Mouse (Mus musculus) olfactory bulb, adult 2 months (tissue): ENCODE data around the gene Mis12. TPM values are rescaled to one million over a fixed set of nuclear protein-coding genes. Genes with fewer than 3 reads are reported as not detected.

Experiments
- H3K27ac ChIP-seq: fragments of 200-500 bp; 2 replicates; pipeline ENCODE4 v1.5.1; 2012; ENCODE audit warnings: low read depth, low read length; ENCODE audit not compliant: insufficient read depth
- H3K4me1 ChIP-seq: fragments of 200-500 bp; 2 replicates; pipeline ENCODE4 v1.6.1; 2012; ENCODE audit warnings: low read length; ENCODE audit not compliant: control insufficient read depth, insufficient read depth
- H3K4me3 ChIP-seq: fragments of 200-500 bp; 2 replicates; pipeline ENCODE4 v1.5.1; 2012; ENCODE audit warnings: mild to moderate bottlenecking, low read depth, low read length, moderate library complexity; ENCODE audit not compliant: insufficient read depth
- CTCF ChIP-seq: fragments of 200-500 bp; IDR thresholded peaks from 2 replicates; pipeline ENCODE4 v1.5.1; 2012; ENCODE audit warnings: low read depth, mild to moderate bottlenecking, low read length, moderate library complexity; ENCODE audit not compliant: insufficient read depth
- POLR2A ChIP-seq: fragments of 200-500 bp; IDR thresholded peaks from 2 replicates; pipeline ENCODE4 v1.6.1; 2012; ENCODE audit warnings: mild to moderate bottlenecking, low read depth, low read length, moderate library complexity; ENCODE audit not compliant: insufficient read depth
- WGBS: fragments of 180-500 bp; shearing (Covaris S2); methylation state at CpG from one replicate; pipeline ENCODE4 v1.1.7; 2018; 5-methylcytosine and 5-hydroxymethylcytosine counted together
- polyA plus RNA-seq: library from polyadenylated mRNA; stranded (reverse); fragments of >200 nt; gene quantifications from 2 replicates; pipeline ENCODE4 v1.2.4, GENCODE M21; 2012; ENCODE audit warnings: low replicate concordance; ENCODE audit not compliant: missing spikeins, insufficient read depth, insufficient read length

The Mis12 gene
- polyA plus RNA-seq, 1 experiment, result not detected

GRCm38 (mm10) chr11:71007831-71008230, 11.6 kb upstream of the Mis12 start:
- Histone ChIP-seq H3K4me1 (0 out of 2 replicates have a peak, but pooled peaks cover 3% of the 10 kb centered on the region), H3K27ac (no peak overlapping the region), H3K4me3 (no peak overlapping the region)
- WGBS, result 92% methylated on average over 7 of the region's 7 CpGs
- no peak for TF ChIP-seq POLR2A
- TF ChIP-seq CTCF, result no peak

- no peak overlapping the region for H3K27ac ChIP-seq
- no peak overlapping the region for H3K4me3 ChIP-seq
- TF ChIP-seq POLR2A, result no peak
- TF ChIP-seq CTCF, result no peak
- 89% methylated on average over 3 of the region's 3 CpGs for WGBS
- H3K4me1 ChIP-seq, result 0 out of 2 replicates have a peak, but pooled peaks cover 3% of the 10 kb centered on the region
Observed at GRCm38 (mm10) chr11:71008321-71008720, 11.1 kb upstream of the Mis12 start.

GRCm38 (mm10) chr11:71012743-71013142, 6.7 kb upstream of the Mis12 start:
- H3K4me3 ChIP-seq, result no peak overlapping the region
- WGBS, result 97% methylated on average over 7 of the region's 7 CpGs
- no peak overlapping the region for H3K27ac ChIP-seq
- TF ChIP-seq POLR2A, result no peak
- no peak for TF ChIP-seq CTCF
- no peaks in the 10 kb centered on the region for H3K4me1 ChIP-seq

- H3K4me1 ChIP-seq, result no peaks in the 10 kb centered on the region
- TF ChIP-seq CTCF (no peak), POLR2A (no peak)
- H3K27ac ChIP-seq, result no peak overlapping the region
- WGBS, result 75% methylated on average over 1 of the region's 1 CpGs
- no peak overlapping the region for H3K4me3 ChIP-seq
Observed at GRCm38 (mm10) chr11:71017051-71017450, 2.4 kb upstream of the Mis12 start.

GRCm38 (mm10) chr11:71018416-71019200, 803 bp upstream of the Mis12 start:
- H3K27ac ChIP-seq, result peak overlapping the region; percentile 58
- peak overlapping the region; percentile 89 for H3K4me3 ChIP-seq
- TF ChIP-seq POLR2A (no peak), CTCF (no peak)
- 3% methylated on average over 28 of the region's 28 CpGs for WGBS
- no peaks in the 10 kb centered on the region for H3K4me1 ChIP-seq

GRCm38 (mm10) chr11:71028280-71028679, 8.9 kb downstream of the Mis12 start:
- Histone ChIP-seq H3K27ac (no peak overlapping the region), H3K4me1 (no peaks in the 10 kb centered on the region), H3K4me3 (no peak overlapping the region)
- TF ChIP-seq CTCF (no peak), POLR2A (no peak)
- WGBS, result 50% methylated on average over 3 of the region's 3 CpGs

- WGBS, result 76% methylated on average over 3 of the region's 3 CpGs
- 0 out of 2 replicates have a peak, but pooled peaks cover 5% of the 10 kb centered on the region for H3K4me1 ChIP-seq
- TF ChIP-seq CTCF (no peak), POLR2A (no peak)
- H3K4me3 ChIP-seq, result no peak overlapping the region
- H3K27ac ChIP-seq, result no peak overlapping the region
Observed at GRCm38 (mm10) chr11:71029403-71030118, 10.2 kb downstream of the Mis12 start.

- TF ChIP-seq POLR2A (no peak), CTCF (no peak)
- 0 out of 2 replicates have a peak, but pooled peaks cover 5% of the 10 kb centered on the region for H3K4me1 ChIP-seq
- H3K4me3 ChIP-seq, result peak overlapping the region; percentile 60
- H3K27ac ChIP-seq, result peak overlapping the region; percentile 92
- 48% methylated on average over 7 of the region's 7 CpGs for WGBS
Observed at GRCm38 (mm10) chr11:71032070-71032469, 12.7 kb downstream of the Mis12 start.
